Mouse (Mus musculus): ENCODE measurements around the gene Gm45808.
"Not testable (repeated sequence)": the region's sequence is repeated elsewhere in the genome, so short reads cannot be mapped to it uniquely, and the experiment has no call there.

Gm45808 gene

GRCm38 (mm10) chr7:45470869-45471268 is 15.7 kb downstream of the Gm45808 start:
- DNase-seq (ENCODE audit: low spot score in 2 of 2) = peak in 1 of 2 experiments; percentile 58

DNA sequence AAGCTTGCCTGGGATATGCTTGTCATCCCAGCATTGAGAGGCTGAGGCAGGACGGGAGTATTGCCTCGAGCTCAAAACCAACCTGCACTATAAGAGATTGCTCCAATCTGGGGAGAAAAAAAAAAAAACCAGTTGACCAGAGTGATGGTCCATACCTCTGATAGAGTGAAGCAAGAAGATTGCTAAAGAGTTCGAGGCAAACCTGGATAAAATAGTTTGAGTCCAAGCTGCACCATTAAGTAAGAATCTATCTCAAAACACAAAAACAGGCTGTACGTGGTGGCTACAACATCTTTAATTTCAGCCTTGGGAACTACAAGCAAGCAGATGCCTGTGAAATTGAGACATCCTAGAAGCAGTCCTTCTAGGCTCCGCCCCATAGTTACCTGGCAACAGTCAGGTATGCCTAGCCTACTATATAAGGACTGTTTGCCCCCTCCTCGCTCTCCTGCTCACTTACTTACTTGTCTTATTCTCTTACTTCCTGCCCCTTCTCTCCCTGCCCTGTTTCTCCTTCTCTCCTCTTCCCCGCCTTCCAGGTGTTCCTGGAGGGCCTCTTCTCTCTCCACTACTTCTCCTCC is 19.4 kb downstream of the Gm45808 start:
- DNase-seq (ENCODE audit: low spot score in 2 of 2) = no peak

DNA sequence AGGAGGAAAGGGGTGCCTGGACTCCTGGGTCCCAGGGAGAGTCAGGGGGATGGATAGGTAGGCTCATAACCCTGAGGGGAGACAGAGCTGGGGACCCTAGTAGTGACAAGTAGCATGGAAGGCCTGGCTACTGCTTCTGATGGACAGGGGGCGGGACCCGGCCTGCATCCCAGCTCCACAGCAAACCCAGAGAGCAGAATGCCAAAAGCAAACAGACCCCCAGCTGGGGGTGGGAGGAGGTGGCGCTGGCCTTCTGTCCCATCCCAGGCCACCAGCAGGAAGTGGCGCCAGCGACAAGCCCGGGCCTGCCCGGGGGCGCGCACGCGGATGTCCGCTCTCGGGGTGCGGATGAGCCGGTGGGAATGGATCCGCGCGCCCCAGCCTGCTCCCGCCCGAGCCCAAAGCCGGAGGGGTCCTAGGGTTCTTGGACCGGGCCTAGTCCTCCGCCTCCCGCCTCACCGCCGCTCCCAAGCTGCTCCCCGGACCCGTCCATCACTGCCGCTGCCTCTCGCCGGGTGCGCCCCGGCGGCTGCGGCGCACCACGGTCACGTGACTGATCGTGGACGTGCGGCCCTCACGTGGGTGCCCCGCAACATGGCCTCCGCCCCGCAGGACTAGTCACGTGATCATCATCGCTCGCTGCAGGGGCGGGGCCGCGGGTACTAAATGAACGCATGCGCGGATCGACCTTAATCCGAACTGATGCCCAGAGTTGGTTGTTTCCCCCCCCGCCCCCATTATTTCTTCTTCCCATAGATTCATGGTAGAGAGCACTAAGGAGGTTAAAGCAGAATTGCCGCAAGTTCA is 20.1 kb downstream of the Gm45808 start, which contains the start of gene Bax:
TSS of gene Bax (minus strand) at position 616 of the 807 bp plus-strand sequence.
- DNase-seq (ENCODE audit: low spot score in 2 of 2) = peak; percentile 93

- no peak for DNase-seq (ENCODE audit: low spot score in 2 of 2)
Observed at GRCm38 (mm10) chr7:45465549-45465948, 21.1 kb downstream of the Gm45808 start.

DNA sequence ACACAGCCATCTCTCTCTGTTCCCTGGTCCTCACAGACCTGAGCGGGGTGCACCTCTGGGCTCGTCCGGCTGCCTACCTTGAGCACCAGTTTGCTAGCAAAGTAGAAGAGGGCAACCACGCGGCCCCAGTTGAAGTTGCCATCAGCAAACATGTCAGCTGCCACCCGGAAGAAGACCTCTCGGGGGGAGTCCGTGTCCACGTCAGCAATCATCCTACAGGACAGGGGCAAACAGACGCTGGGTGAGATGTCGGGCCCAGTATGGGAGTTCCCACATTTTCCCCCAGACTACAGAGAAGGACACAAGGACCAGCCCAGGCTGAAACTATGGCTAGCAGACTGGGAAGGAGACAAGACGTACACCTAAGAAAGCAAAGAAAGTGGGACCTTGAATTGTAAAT is 21.5 kb downstream of the Gm45808 start:
- DNase-seq (ENCODE audit: low spot score in 2 of 2) = no peak

- DNase-seq (ENCODE audit: low spot score in 2 of 2) = no peak
Observed at GRCm38 (mm10) chr7:45463987-45464778, 22.4 kb downstream of the Gm45808 start.

DNA sequence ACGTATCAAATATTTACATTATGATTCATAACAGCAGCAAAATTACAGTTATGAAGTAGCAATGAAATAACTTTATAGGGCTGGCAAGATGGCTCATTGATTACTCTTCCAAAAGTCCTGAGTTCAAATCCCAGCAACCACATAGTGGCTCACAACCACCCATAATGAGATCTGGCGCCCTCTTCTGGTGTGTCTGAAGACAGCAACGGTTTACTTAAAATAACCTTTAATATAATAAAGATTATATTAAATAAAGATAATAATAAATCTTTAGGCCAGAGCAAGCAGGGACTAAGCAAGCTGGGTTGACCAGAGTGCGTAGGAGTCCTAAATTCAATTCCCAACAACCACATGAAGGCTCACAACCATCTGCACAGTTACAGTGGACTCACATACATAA is 23.7 kb downstream of the Gm45808 start:
- not testable (repeated sequence) for DNase-seq (ENCODE audit: low spot score in 2 of 2)

- no peak for DNase-seq (ENCODE audit: low spot score in 2 of 2)
Observed at GRCm38 (mm10) chr7:45462325-45462724, 24.3 kb downstream of the Gm45808 start.

GRCm38 (mm10) chr7:45461781-45462180 is 24.8 kb downstream of the Gm45808 start:
- no peak for DNase-seq (ENCODE audit: low spot score in 2 of 2)

- no peak for DNase-seq (ENCODE audit: low spot score in 2 of 2)
Observed at GRCm38 (mm10) chr7:45461326-45461725, 25.3 kb downstream of the Gm45808 start.

GRCm38 (mm10) chr7:45460860-45461314 is 25.7 kb downstream of the Gm45808 start:
- no peak for DNase-seq (ENCODE audit: low spot score in 2 of 2)

DNA sequence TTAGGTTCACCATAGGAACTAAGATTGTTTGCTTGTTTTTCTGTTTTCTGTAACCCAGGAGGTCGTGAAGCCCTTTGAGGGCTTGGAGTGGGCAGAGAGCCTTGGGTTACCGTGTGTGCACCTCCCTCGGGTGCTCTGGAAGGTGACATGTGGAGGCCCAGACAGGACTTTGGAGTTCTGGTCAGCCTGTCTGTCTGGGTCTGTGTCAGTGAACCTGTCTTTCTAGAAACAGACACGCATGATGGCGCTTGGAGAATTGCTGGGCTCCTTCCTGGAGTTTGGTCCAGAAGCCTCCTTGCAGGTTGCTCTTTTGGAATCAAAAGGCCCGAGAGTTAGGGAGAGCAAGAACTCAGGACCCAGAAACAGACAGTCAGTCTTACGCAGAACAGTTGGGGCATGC is 26.2 kb downstream of the Gm45808 start:
- DNase-seq (ENCODE audit: low spot score in 2 of 2) = no peak

GRCm38 (mm10) chr7:45459564-45460140 is 27.0 kb downstream of the Gm45808 start, which contains the start of gene Ftl1:
TSS of gene Ftl1 (minus strand) at chr7:45459884.
- DNase-seq (ENCODE audit: low spot score in 2 of 2) = peak; percentile 97

GRCm38 (mm10) chr7:45458748-45459563 is 27.7 kb downstream of the Gm45808 start:
- peak; percentile 53 to 69 for DNase-seq (ENCODE audit: low spot score in 2 of 2)

- no peak for DNase-seq (ENCODE audit: low spot score in 2 of 2)
Observed at GRCm38 (mm10) chr7:45457204-45458060, 29.2 kb downstream of the Gm45808 start.

DNA sequence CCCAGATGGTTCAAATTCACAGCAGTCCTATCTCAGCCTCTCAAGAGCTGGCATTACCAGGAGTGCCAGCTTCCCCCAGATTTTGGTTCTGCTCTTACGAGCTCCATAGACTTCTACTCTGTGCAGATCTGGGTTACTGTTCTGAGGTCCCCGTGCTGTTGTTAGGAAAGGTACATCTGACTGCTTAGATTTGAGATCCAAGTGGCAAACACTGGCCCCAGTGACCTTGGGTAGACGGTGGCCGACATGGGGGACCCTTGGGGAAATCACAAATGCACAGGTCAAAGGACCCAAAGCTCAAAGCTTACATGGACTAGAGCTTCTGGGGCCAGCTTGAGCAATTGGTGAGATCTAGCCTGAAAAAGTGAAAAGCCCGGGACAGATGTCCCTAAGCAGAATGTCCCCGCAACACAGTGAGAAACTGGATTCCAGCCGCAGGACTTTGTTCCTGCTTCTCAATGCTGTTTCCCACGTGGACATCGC is 29.8 kb downstream of the Gm45808 start:
- no peak for DNase-seq (ENCODE audit: low spot score in 2 of 2)

- no peak for DNase-seq (ENCODE audit: low spot score in 2 of 2)
Observed at GRCm38 (mm10) chr7:45455932-45456696, 30.5 kb downstream of the Gm45808 start.

DNA sequence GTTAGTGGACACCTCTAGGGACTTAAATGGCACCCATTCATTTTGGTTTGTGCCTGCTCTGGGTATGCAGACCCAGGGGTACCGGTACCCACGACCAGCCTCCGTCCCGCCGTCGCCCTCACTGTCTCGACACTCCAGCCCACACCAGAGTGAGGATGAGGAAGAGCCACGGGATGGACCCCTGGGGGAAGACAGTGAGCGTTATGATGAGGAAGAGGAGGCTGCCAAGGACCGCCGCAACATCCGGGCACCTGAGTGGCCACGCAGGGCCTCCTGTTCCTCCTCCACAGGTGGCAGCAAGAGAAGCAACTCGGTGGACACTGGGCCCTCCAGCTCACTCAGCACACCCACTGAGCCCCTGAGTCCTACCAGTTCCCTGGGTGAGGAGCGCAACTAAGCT is 31.6 kb downstream of the Gm45808 start:
- no peak for DNase-seq (ENCODE audit: low spot score in 2 of 2)

DNA sequence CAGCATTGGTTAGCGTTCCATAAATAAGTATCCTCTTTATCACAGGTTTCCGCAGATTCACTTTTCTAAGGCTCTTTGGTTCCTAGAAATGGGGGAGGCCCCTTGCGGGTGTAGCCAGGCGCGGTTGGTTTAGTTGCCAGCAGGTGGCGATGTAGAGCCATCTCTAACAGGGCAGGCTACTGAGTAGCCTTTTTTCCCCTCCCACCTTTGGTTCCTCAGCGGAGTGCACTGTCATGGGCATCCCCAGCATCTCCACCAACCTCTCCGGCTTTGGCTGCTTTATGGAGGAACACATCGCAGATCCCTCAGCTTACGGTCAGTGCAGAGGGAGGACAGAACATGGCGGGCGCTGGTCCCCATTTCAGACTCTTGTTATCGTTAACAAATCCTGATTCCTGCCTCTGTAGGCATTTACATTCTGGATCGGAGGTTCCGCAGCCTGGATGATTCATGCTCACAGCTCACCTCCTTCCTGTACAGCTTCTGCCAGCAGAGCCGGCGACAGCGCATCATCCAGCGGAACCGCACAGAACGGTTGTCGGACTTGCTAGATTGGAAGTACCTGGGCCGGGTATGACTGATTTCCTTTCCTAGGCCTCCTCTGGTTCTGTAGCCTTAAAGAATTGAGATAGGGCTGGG is 35.1 kb downstream of the Gm45808 start:
- DNase-seq (ENCODE audit: low spot score in 2 of 2) = peak; percentile 74 to 80
